ENCODE assay signal across 8 mouse cellular contexts in genomic region chr17:27558845-27559244, GRCm38 (mm10). TPM values are rescaled to one million over a fixed set of nuclear protein-coding genes. Genes with fewer than 3 reads are reported as not detected.
DNase-seq lines count a peak whose midpoint lies in the region; ATAC-seq and TF ChIP-seq lines count a peak whose summit lies in the region.

No protein-coding gene starts in this region.

- WGBS in heart, embryonic 14.5 days, result 27% methylated on average over 5 of the region's 5 CpGs
- WGBS in hindbrain, embryonic 15.5 days, result 16% methylated on average over 5 of the region's 5 CpGs
- 9% methylated on average over 5 of the region's 5 CpGs for WGBS in midbrain, embryonic 14.5 days

- H3K9me3 ChIP-seq in heart, embryonic 14.5 days (ENCODE audit: control insufficient read depth, low read length), result no peaks in the 10 kb centered on the region
- no peaks in the 10 kb centered on the region for H3K9me3 ChIP-seq in MEL (replicated peaks; ENCODE audit: insufficient read depth, low read length)
- no peaks in the 10 kb centered on the region for H3K9me3 ChIP-seq in hindbrain, embryonic 15.5 days
- no peaks in the 10 kb centered on the region for H3K9me3 ChIP-seq in midbrain, embryonic 14.5 days (ENCODE audit: control insufficient read depth, low read length)

- peaks cover 31 to 33% of the 10 kb centered on the region in 2 experiments for H3K4me1 ChIP-seq in heart, embryonic 14.5 days (ENCODE audit: control insufficient read depth in 2 of 2, insufficient read depth in 2 of 2, low read length in 2 of 2)
- H3K4me1 ChIP-seq in MEL (ENCODE audit: control insufficient read depth in 1 of 2, insufficient read depth in 2 of 2, low read length in 2 of 2), result peaks cover 2 to 27% of the 10 kb centered on the region in 2 experiments
- H3K4me1 ChIP-seq in hindbrain, embryonic 15.5 days (replicated peaks), result peaks cover 38% of the 10 kb centered on the region
- peaks cover 30% of the 10 kb centered on the region for H3K4me1 ChIP-seq in midbrain, embryonic 14.5 days (ENCODE audit: control insufficient read depth, insufficient read depth, low read length)

- TF ChIP-seq RAD21 in MEL (IDR thresholded peaks at IDR 0.05; ENCODE audit: low read depth, low read length), result no peak

- no peak for DNase-seq in heart, postnatal 14 days
- DNase-seq in MEL (ENCODE audit: low read depth, low spot score), result no peak
- DNase-seq in midbrain, embryonic 14.5 days, result no peak
- no peak for DNase-seq in adrenal gland, postnatal 25 days
- DNase-seq in left cerebral cortex, postnatal 10 days (ENCODE audit: extremely low spot score in 1 of 2, low spot score in 2 of 2), result no peak
- no peak for DNase-seq in embryo, embryonic 10 days (ENCODE audit: low spot score)

- H3K4me2 ChIP-seq in heart, embryonic 14.5 days (ENCODE audit: low read length), result peak overlapping the region; percentile 93
- peak overlapping the region; percentile 88 for H3K4me2 ChIP-seq in hindbrain, embryonic 15.5 days
- H3K4me2 ChIP-seq in midbrain, embryonic 14.5 days (ENCODE audit: low read length), result peak overlapping the region; percentile 82

- no peak overlapping the region; the same call in 1 of the 2 replicates for H3K9ac ChIP-seq in heart, embryonic 14.5 days (ENCODE audit: low read length)
- peak overlapping the region; percentile 99 for H3K9ac ChIP-seq in MEL (ENCODE audit: control insufficient read depth, low read depth, low read length, poor library complexity, severe bottlenecking)
- no peak overlapping the region for H3K9ac ChIP-seq in hindbrain, embryonic 15.5 days
- H3K9ac ChIP-seq in midbrain, embryonic 14.5 days (replicated peaks; ENCODE audit: low read length), result no peak overlapping the region; the same call in 1 of the 2 replicates

- TF ChIP-seq EP300 in MEL (IDR thresholded peaks at IDR 0.05; ENCODE audit: low read depth in 1 of 2, low read length in 2 of 2), result no peak

- TF ChIP-seq CTCF in MEL (IDR thresholded peaks at IDR 0.05 in 2 of 3, conservative IDR thresholded peaks at IDR 0.05 in 1 of 3; ENCODE audit: control insufficient read depth in 1 of 3, insufficient read depth in 1 of 3, low read depth in 2 of 3, low read length in 3 of 3, poor library complexity in 1 of 3, severe bottlenecking in 1 of 3), result no peak

- peaks cover 53% of the 10 kb centered on the region for H3K79me2 ChIP-seq in MEL (ENCODE audit: control insufficient read depth, insufficient read depth, low read length, poor library complexity)

- ATAC-seq in heart, embryonic 14.5 days (ENCODE audit: insufficient number of reproducible peaks, insufficient read depth, low FRiP score, low read depth), result no peak
- ATAC-seq in hindbrain, embryonic 15.5 days (ENCODE audit: low FRiP score, low read depth), result no peak
- ATAC-seq in midbrain, embryonic 14.5 days (ENCODE audit: low FRiP score, low TSS enrichment), result no peak

- no peaks in the 10 kb centered on the region for H3K27me3 ChIP-seq in heart, embryonic 14.5 days (ENCODE audit: control insufficient read depth, insufficient read depth, low read length)
- no peaks in the 10 kb centered on the region for H3K27me3 ChIP-seq in MEL (ENCODE audit: control insufficient read depth in 1 of 2, insufficient read depth in 2 of 2, low read length in 2 of 2)
- H3K27me3 ChIP-seq in hindbrain, embryonic 15.5 days, result peaks cover 9% of the 10 kb centered on the region; the same call in 1 of the 2 replicates
- H3K27me3 ChIP-seq in midbrain, embryonic 14.5 days (ENCODE audit: control insufficient read depth, insufficient read depth, low read length), result peaks cover 6% of the 10 kb centered on the region; the same call in 1 of the 2 replicates

- intact Hi-C loops in heart, postnatal 14 days (cut with DNase I), result no loop called here
- intact Hi-C loops in left cerebral cortex, postnatal 10 days (cut with DNase I), result no loop called here

- TF ChIP-seq POLR2A in MEL (IDR thresholded peaks at IDR 0.05; ENCODE audit: control insufficient read depth in 1 of 2, insufficient read depth in 1 of 2, low read depth in 1 of 2, low read length in 2 of 2, poor library complexity in 1 of 2), result no peak

- H3K4me3 ChIP-seq in heart, embryonic 14.5 days (ENCODE audit: control insufficient read depth in 1 of 2, insufficient read depth in 1 of 2, low read depth in 1 of 2, low read length in 2 of 2), result no peak overlapping the region
- H3K4me3 ChIP-seq in MEL (ENCODE audit: control insufficient read depth in 1 of 2, insufficient read depth in 1 of 2, low read depth in 2 of 2, low read length in 2 of 2), result peak overlapping the region; percentile 61 to 95
- H3K4me3 ChIP-seq in hindbrain, embryonic 15.5 days, result 0 out of 2 replicates have a peak overlapping the region, but pooled peaks have one; percentile 55
- no peak overlapping the region; the same call in 1 of the 2 replicates for H3K4me3 ChIP-seq in midbrain, embryonic 14.5 days (replicated peaks; ENCODE audit: low read depth, low read length)

- H3K27ac ChIP-seq in heart, embryonic 14.5 days (replicated peaks in 1 of 2; ENCODE audit: control insufficient read depth in 1 of 2, insufficient read depth in 1 of 2, low read depth in 2 of 2, low read length in 2 of 2), result no peak overlapping the region
- H3K27ac ChIP-seq in MEL (ENCODE audit: control insufficient read depth, low read depth, low read length), result peak overlapping the region; percentile 91; the same call in 1 of the 2 replicates
- no peak overlapping the region for H3K27ac ChIP-seq in hindbrain, embryonic 15.5 days (replicated peaks)
- H3K27ac ChIP-seq in midbrain, embryonic 14.5 days (replicated peaks; ENCODE audit: low read depth, low read length), result no peak overlapping the region

- peaks cover 11% of the 10 kb centered on the region for H3K36me3 ChIP-seq in heart, embryonic 14.5 days (ENCODE audit: control insufficient read depth, insufficient read depth, low read length)
- H3K36me3 ChIP-seq in MEL (ENCODE audit: control insufficient read depth in 1 of 2, insufficient read depth in 2 of 2, low read length in 2 of 2), result peaks cover 5 to 21% of the 10 kb centered on the region in 2 experiments
- no peaks in the 10 kb centered on the region for H3K36me3 ChIP-seq in hindbrain, embryonic 15.5 days
- 0 out of 2 replicates have a peak, but pooled peaks cover 7% of the 10 kb centered on the region for H3K36me3 ChIP-seq in midbrain, embryonic 14.5 days (ENCODE audit: control insufficient read depth, insufficient read depth, low read length)

TF ChIP-seq in MEL, 35 proteins besides CTCF, POLR2A, EP300 and RAD21 (continues in another document):
- TF ChIP-seq MXI1 (IDR thresholded peaks at IDR 0.05; ENCODE audit: low read depth, low read length), result no peak
- no peak for TF ChIP-seq SMC3 (IDR thresholded peaks at IDR 0.05; ENCODE audit: low read depth, low read length)
- TF ChIP-seq ZC3H11A (IDR thresholded peaks at IDR 0.05; ENCODE audit: low read depth, low read length), result no peak
- TF ChIP-seq GABPA (IDR thresholded peaks at IDR 0.05; ENCODE audit: low read depth, low read length), result no peak
- TF ChIP-seq ZKSCAN1 (IDR thresholded peaks at IDR 0.05; ENCODE audit: low read depth, low read length), result no peak
- TF ChIP-seq MAZ (IDR thresholded peaks at IDR 0.05; ENCODE audit: low read depth, low read length), result no peak
- no peak for TF ChIP-seq USF2 (IDR thresholded peaks at IDR 0.05; ENCODE audit: borderline replicate concordance in 1 of 2, insufficient read depth in 1 of 2, low read depth in 1 of 2, low read length in 2 of 2)
- TF ChIP-seq MYC (IDR thresholded peaks at IDR 0.05; ENCODE audit: low read depth, low read length), result no peak
- no peak for TF ChIP-seq MAX (IDR thresholded peaks at IDR 0.05; ENCODE audit: low read length)
- TF ChIP-seq USF1 (IDR thresholded peaks at IDR 0.05; ENCODE audit: low read depth, low read length), result no peak
- no peak for TF ChIP-seq NRF1 (IDR thresholded peaks at IDR 0.05; ENCODE audit: insufficient read depth, low read depth, low read length, poor library complexity, severe bottlenecking)
- no peak for TF ChIP-seq CHD1 (IDR thresholded peaks at IDR 0.05; ENCODE audit: low read depth, low read length)
- no peak for TF ChIP-seq MEF2A (IDR thresholded peaks at IDR 0.05; ENCODE audit: extremely low read depth, insufficient replicate concordance, low read depth, low read length, poor library complexity, severe bottlenecking)

RNA-seq across cellular contexts. Expression of gene Hmga1, which starts 2.5 kb away (rescaled TPM):
- 113 and 126 TPM in 2 replicates for polyA plus RNA-seq in heart, embryonic 14.5 days (2014; fragmentation: Nextera tagmentation; extraction: Ambion mirVana)
- 10 to 100 TPM; 37.1 to 38.2 TPM for total RNA-seq in heart, postnatal 14 days (2021)
- 96.0 and 106 TPM in 2 replicates for total RNA-seq in MEL (2012; rRNA removed)
- 100 to 1,000 TPM in 1 of 2 experiments, not detected in 1; 112 TPM for polyA plus RNA-seq in MEL (2012; ENCODE audit: insufficient read depth in 1 of 2, insufficient read length in 2 of 2, low read depth in 1 of 2, low replicate concordance in 2 of 2, missing spikeins in 1 of 2)
- polyA plus RNA-seq in hindbrain, embryonic 15.5 days (2015; fragmentation: Nextera tagmentation; extraction: Ambion mirVana), result 134 and 149 TPM in 2 replicates
- polyA plus RNA-seq in midbrain, embryonic 14.5 days (2014; fragmentation: Nextera tagmentation; extraction: Ambion mirVana), result 134 and 143 TPM in 2 replicates
- total RNA-seq in adrenal gland, postnatal 25 days (2021), result 14.3 and 15.5 TPM in 2 replicates
- 10 to 100 TPM; 40.6 TPM for total RNA-seq in left cerebral cortex, postnatal 10 days (2021)

RNA-seq across cellular contexts. Expression of gene AI413582, which starts 6.7 kb away (rescaled TPM):
- 18.5 and 24.2 TPM in 2 replicates for polyA plus RNA-seq in heart, embryonic 14.5 days (2014; fragmentation: Nextera tagmentation; extraction: Ambion mirVana)
- 10 to 100 TPM in 1 of 2 experiments, 1 to 10 TPM in 1; 10.0 to 10.4 TPM for total RNA-seq in heart, postnatal 14 days (2021)
- total RNA-seq in MEL (2012; rRNA removed), result 20.6 and 21.5 TPM in 2 replicates
- polyA plus RNA-seq in MEL (2012; ENCODE audit: insufficient read depth in 1 of 2, insufficient read length in 2 of 2, low read depth in 1 of 2, low replicate concordance in 2 of 2, missing spikeins in 1 of 2), result 10 to 100 TPM in 1 of 2 experiments, not detected in 1; 56.5 TPM
- 67.4 and 71.9 TPM in 2 replicates for polyA plus RNA-seq in hindbrain, embryonic 15.5 days (2015; fragmentation: Nextera tagmentation; extraction: Ambion mirVana)
- polyA plus RNA-seq in midbrain, embryonic 14.5 days (2014; fragmentation: Nextera tagmentation; extraction: Ambion mirVana), result 51.9 and 74.5 TPM in 2 replicates
- total RNA-seq in adrenal gland, postnatal 25 days (2021), result 12.7 and 27.6 TPM in 2 replicates
- 10 to 100 TPM; 80.4 to 95.9 TPM for total RNA-seq in left cerebral cortex, postnatal 10 days (2021)

RNA-seq across cellular contexts. Expression of gene Grm4, which starts 37.6 kb away (rescaled TPM):
- 0.12 TPM in 1 of 2 replicates, not detected in the other for polyA plus RNA-seq in heart, embryonic 14.5 days (2014; fragmentation: Nextera tagmentation; extraction: Ambion mirVana)
- under 1 TPM; 0.15 to 0.19 TPM for total RNA-seq in heart, postnatal 14 days (2021)
- not detected in 2 replicates for total RNA-seq in MEL (2012; rRNA removed)
- polyA plus RNA-seq in MEL (2012; ENCODE audit: insufficient read depth in 1 of 2, insufficient read length in 2 of 2, low read depth in 1 of 2, low replicate concordance in 2 of 2, missing spikeins in 1 of 2), result under 1 TPM in 1 of 2 experiments, not detected in 1; 0.06 TPM
- polyA plus RNA-seq in hindbrain, embryonic 15.5 days (2015; fragmentation: Nextera tagmentation; extraction: Ambion mirVana), result 8.7 TPM in 2 replicates
- polyA plus RNA-seq in midbrain, embryonic 14.5 days (2014; fragmentation: Nextera tagmentation; extraction: Ambion mirVana), result 9.8 and 10.1 TPM in 2 replicates
- 3.1 and 4.8 TPM in 2 replicates for total RNA-seq in adrenal gland, postnatal 25 days (2021)
- total RNA-seq in left cerebral cortex, postnatal 10 days (2021), result 10 to 100 TPM; 23.7 to 24.2 TPM

Comparison
In these comparisons a context has a peak if more than half of its experiments do, and no peak if none do; other contexts are left out.
1. H3K4me3 ChIP-seq: peak in MEL (2 of 2) and hindbrain, embryonic 15.5 days (single experiment); none in heart, embryonic 14.5 days (0 of 2) and midbrain, embryonic 14.5 days (single experiment).
2. Peak in every context shown above with its lines, with median percentiles within 50 percentile points of each other: H3K4me2 ChIP-seq.